Mouse (Mus musculus): ENCODE measurements around the gene Gm9045.
"Not testable (repeated sequence)": the region's sequence is repeated elsewhere in the genome, so short reads cannot be mapped to it uniquely, and the experiment has no call there.

The Gm9045 gene

GRCm38 (mm10) chr10:118337731-118338130, at the start of gene Gm9045:
Gm9045 (minus strand) TSS chr10:118337831.
- not testable (repeated sequence) for DNase-seq (ENCODE audit: low read depth, low spot score)

- peak; percentile 74 for DNase-seq (ENCODE audit: low read depth, low spot score)
Observed at GRCm38 (mm10) chr10:118370443-118370842, 32.8 kb upstream of the Gm9045 start.

GRCm38 (mm10) chr10:118369518-118369917, 31.9 kb upstream of the Gm9045 start:
- no peak for DNase-seq (ENCODE audit: low read depth, low spot score)

- DNase-seq (ENCODE audit: low read depth, low spot score): not testable (repeated sequence)
Observed at GRCm38 (mm10) chr10:118354005-118354404, 16.4 kb upstream of the Gm9045 start, which contains the start of gene Gm9049. Gm9049 (minus strand) TSS chr10:118354105.

GRCm38 (mm10) chr10:118348579-118348978, 10.9 kb upstream of the Gm9045 start, which contains the start of gene Gm9048:
Gm9048 (minus strand) TSS chr10:118348679.
- not testable (repeated sequence) for DNase-seq (ENCODE audit: low read depth, low spot score)

GRCm38 (mm10) chr10:118343155-118343554, 5.5 kb upstream of the Gm9045 start, which contains the start of gene Gm9046:
Gm9046 (minus strand) TSS chr10:118343255.
- DNase-seq (ENCODE audit: low read depth, low spot score): not testable (repeated sequence)

- DNase-seq (ENCODE audit: low read depth, low spot score): not testable (repeated sequence)
Observed at GRCm38 (mm10) chr10:118332308-118332707, 5.3 kb downstream of the Gm9045 start, which contains the start of gene Gm9044. Gm9044 (minus strand) TSS chr10:118332408.

- DNase-seq (ENCODE audit: low read depth, low spot score): not testable (repeated sequence)
Observed at GRCm38 (mm10) chr10:118326869-118327268, 10.8 kb downstream of the Gm9045 start, which contains the start of gene Gm9040. Gm9040 (minus strand) TSS chr10:118326969.

- no peak for DNase-seq (ENCODE audit: low read depth, low spot score)
Observed at GRCm38 (mm10) chr10:118319024-118319423, 18.6 kb downstream of the Gm9045 start.

- DNase-seq (ENCODE audit: low read depth, low spot score): not testable (repeated sequence)
Observed at GRCm38 (mm10) chr10:118302133-118302532, 35.5 kb downstream of the Gm9045 start.

- no peak for DNase-seq (ENCODE audit: low read depth, low spot score)
Observed at GRCm38 (mm10) chr10:118294938-118295337, 42.7 kb downstream of the Gm9045 start, which contains the start of gene Iltifb. Iltifb (minus strand) TSS chr10:118295038.

Data from telencephalon, adult 2 months (tissue).